Mouse (Mus musculus) brown adipose tissue, adult 24 weeks (tissue): Measurements from ENCODE around the gene Fam206a. TPM values are rescaled to one million over a fixed set of nuclear protein-coding genes. Genes with fewer than 3 reads are reported as not detected.

ENCODE experiments used
- polyA plus RNA-seq: library from polyadenylated mRNA; stranded (reverse); fragments of >200 nt; gene quantifications from 2 replicates; pipeline ENCODE4 v1.2.4, GENCODE M21; 2012; ENCODE audit not compliant: missing spikeins, insufficient read depth, insufficient read length

The Fam206a gene
- polyA plus RNA-seq, 1 experiment = 6.3 TPM

Other genes starting within 250 kb of the Fam206a start
- gene Gm26657, start 62.3 kb upstream of the Fam206a start, polyA plus RNA-seq = not detected in 2 replicates
- gene Actl7b, start 60.9 kb upstream of the Fam206a start, polyA plus RNA-seq = not detected in 2 replicates
- not detected in 2 replicates for gene Actl7a, start 58.9 kb upstream of the Fam206a start, polyA plus RNA-seq
- gene Elp1, start within 50 bp of the Fam206a start, polyA plus RNA-seq = 9.1 and 9.6 TPM in 2 replicates
- 5.4 and 7.4 TPM in 2 replicates for gene Ctnnal1, start 62.8 kb downstream of the Fam206a start, polyA plus RNA-seq
- 7.4 and 17.2 TPM in 2 replicates for gene Tmem245, start 145.1 kb downstream of the Fam206a start, polyA plus RNA-seq
- gene Frrs1l, start 188.0 kb downstream of the Fam206a start, polyA plus RNA-seq = not detected in 2 replicates